ENCODE assay signal across 8 mouse cellular contexts in the genomic region with DNA sequence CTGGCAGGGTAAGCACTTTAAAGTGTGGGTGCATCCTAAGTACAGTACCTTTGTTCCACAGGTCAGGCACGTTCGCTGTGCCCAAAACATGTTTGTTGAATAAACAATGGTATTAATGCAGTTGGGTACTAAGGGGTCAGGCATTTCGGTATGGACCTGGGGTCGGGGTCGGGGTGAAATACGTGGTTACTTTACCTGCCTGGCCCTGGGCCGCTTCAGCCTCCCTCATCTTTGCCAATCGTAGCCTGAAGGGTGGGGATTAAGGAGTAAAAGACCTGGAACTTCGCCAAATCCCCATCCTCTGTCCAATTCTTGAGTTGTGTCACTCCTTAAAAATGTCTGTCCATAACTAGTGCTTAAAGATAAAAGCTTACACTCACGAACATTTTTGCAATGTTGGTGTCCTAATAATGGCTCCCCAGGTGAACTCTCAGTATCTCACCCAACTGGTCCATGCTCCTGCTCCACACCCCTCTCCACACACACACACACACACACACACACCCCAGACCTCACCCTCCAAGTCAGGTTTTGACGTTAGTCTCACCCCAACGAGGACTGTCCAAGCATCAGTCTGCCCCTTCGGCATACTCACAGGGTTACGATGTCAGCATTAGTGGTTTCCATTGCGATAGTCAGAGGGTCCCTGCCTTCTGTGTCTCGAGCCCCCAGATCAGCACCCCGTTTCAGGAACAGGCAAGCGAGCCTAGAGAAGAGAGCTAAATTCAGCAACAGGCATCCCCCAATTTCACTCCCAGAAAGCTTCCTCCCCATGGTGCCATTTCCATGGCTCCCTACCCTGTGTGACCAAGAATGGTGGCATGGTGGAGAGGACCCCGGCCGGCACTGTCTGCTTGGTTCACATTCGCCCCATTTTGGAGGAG. TPM values are rescaled to one million over a fixed set of nuclear protein-coding genes. Genes with fewer than 3 reads are reported as not detected.
DNase-seq lines count a peak whose midpoint lies in the region; ATAC-seq and TF ChIP-seq lines count a peak whose summit lies in the region.

No protein-coding gene starts in this region.

- no peak overlapping the region for H3K9ac ChIP-seq in forebrain, postnatal 0 days
- H3K9ac ChIP-seq in liver, embryonic 16.5 days (ENCODE audit: low read depth, low read length): peak overlapping the region; percentile 72

- peaks cover 6% of the 10 kb centered on the region; the same call in 1 of the 2 replicates for H3K27me3 ChIP-seq in heart, embryonic 10.5 days (ENCODE audit: insufficient read depth, poor library complexity, severe bottlenecking)
- peaks cover 40% of the 10 kb centered on the region for H3K27me3 ChIP-seq in E14TG2a.4 (ENCODE audit: insufficient read depth, low read length)
- H3K27me3 ChIP-seq in forebrain, postnatal 0 days (ENCODE audit: insufficient read depth, low read length): no peaks in the 10 kb centered on the region; the same call in 1 of the 2 replicates
- H3K27me3 ChIP-seq in liver, embryonic 16.5 days (ENCODE audit: control insufficient read depth, insufficient read depth, low read depth, low read length): no peaks in the 10 kb centered on the region

- H3K4me3 ChIP-seq in heart, embryonic 10.5 days: peak overlapping the region; percentile 71
- peak overlapping the region; percentile 77 for H3K4me3 ChIP-seq in E14TG2a.4 (replicated peaks; ENCODE audit: low read length)
- H3K4me3 ChIP-seq in forebrain, postnatal 0 days (ENCODE audit: low read depth, low read length): peak overlapping the region; percentile 37; the same call in 1 of the 2 replicates
- H3K4me3 ChIP-seq in liver, embryonic 16.5 days (ENCODE audit: low read depth, low read length): peak overlapping the region; percentile 67

- no peak for DNase-seq in heart, embryonic 10.5 days (ENCODE audit: low spot score)
- no peak for DNase-seq in heart, adult 9 months (ENCODE audit: low spot score in 2 of 2)
- no peak for DNase-seq in forebrain, postnatal 0 days
- DNase-seq in urinary bladder, postnatal 36 days (ENCODE audit: low spot score in 2 of 2): no peak
- DNase-seq in adrenal gland, adult 18-20 months (ENCODE audit: low spot score in 2 of 2): no peak
- no peak for DNase-seq in adrenal gland, adult 2 months

- H3K36me3 ChIP-seq in heart, embryonic 10.5 days: 0 out of 2 replicates have a peak, but pooled peaks cover 2% of the 10 kb centered on the region
- peaks cover 23% of the 10 kb centered on the region for H3K36me3 ChIP-seq in E14TG2a.4 (ENCODE audit: insufficient read depth, low read length)
- H3K36me3 ChIP-seq in forebrain, postnatal 0 days (ENCODE audit: insufficient read depth): no peaks in the 10 kb centered on the region
- H3K36me3 ChIP-seq in liver, embryonic 16.5 days (ENCODE audit: control insufficient read depth, insufficient read depth): no peaks in the 10 kb centered on the region

- no peak for TF ChIP-seq CTCF in E14TG2a.4 (conservative IDR thresholded peaks at IDR 0.05; ENCODE audit: low read length)
- no peak for TF ChIP-seq CTCF in forebrain, postnatal 0 days (IDR thresholded peaks at IDR 0.05; ENCODE audit: low read depth)

- peak overlapping the region; percentile 65 for H3K4me2 ChIP-seq in forebrain, postnatal 0 days (ENCODE audit: low read depth)
- peak overlapping the region; percentile 93 for H3K4me2 ChIP-seq in liver, embryonic 16.5 days (ENCODE audit: low read depth, low read length)

- no peak for ATAC-seq in forebrain, postnatal 0 days
- ATAC-seq in liver, embryonic 16.5 days (ENCODE audit: low read depth): no peak

- peaks cover 75% of the 10 kb centered on the region for H3K4me1 ChIP-seq in heart, embryonic 10.5 days
- H3K4me1 ChIP-seq in E14TG2a.4 (replicated peaks; ENCODE audit: low read depth, low read length): peaks cover 68% of the 10 kb centered on the region
- H3K4me1 ChIP-seq in forebrain, postnatal 0 days (ENCODE audit: insufficient read depth): peaks cover 9% of the 10 kb centered on the region; the same call in 1 of the 2 replicates
- H3K4me1 ChIP-seq in liver, embryonic 16.5 days (ENCODE audit: control insufficient read depth, low read depth, low read length): peaks cover 59% of the 10 kb centered on the region

- WGBS in heart, embryonic 10.5 days: 61% methylated on average over 21 of the region's 21 CpGs
- WGBS in forebrain, postnatal 0 days: 60% methylated on average over 21 of the region's 21 CpGs
- WGBS in liver, embryonic 16.5 days (ENCODE audit: insufficient replicate concordance): 67% methylated on average over 21 of the region's 21 CpGs

- no peaks in the 10 kb centered on the region for H3K9me3 ChIP-seq in heart, embryonic 10.5 days
- H3K9me3 ChIP-seq in E14TG2a.4 (ENCODE audit: low read length): no peaks in the 10 kb centered on the region
- no peaks in the 10 kb centered on the region for H3K9me3 ChIP-seq in forebrain, postnatal 0 days (ENCODE audit: low read length)
- H3K9me3 ChIP-seq in liver, embryonic 16.5 days (replicated peaks; ENCODE audit: control insufficient read depth, low read length): no peaks in the 10 kb centered on the region

- H3K27ac ChIP-seq in heart, embryonic 10.5 days: peak overlapping the region; percentile 91
- no peak overlapping the region for H3K27ac ChIP-seq in forebrain, postnatal 0 days (ENCODE audit: low read depth, low read length)
- H3K27ac ChIP-seq in liver, embryonic 16.5 days (ENCODE audit: low read length): no peak overlapping the region

RNA-seq across cellular contexts. Expression of a gene that starts 0.8 kb away (rescaled TPM):
- 5.0 and 6.2 TPM in 2 replicates for polyA plus RNA-seq in heart, embryonic 10.5 days (2016; fragmentation: Nextera tagmentation; extraction: Ambion mirVana)
- 1.0 and 1.3 TPM in 2 replicates for total RNA-seq in forebrain, postnatal 0 days (2014; rRNA removed)
- polyA plus RNA-seq in forebrain, postnatal 0 days (2015; fragmentation: Nextera tagmentation; extraction: Ambion mirVana): 0.58 and 0.88 TPM in 2 replicates
- polyA plus RNA-seq in liver, embryonic 16.5 days (2015; fragmentation: Nextera tagmentation; extraction: Ambion mirVana): 1.3 and 1.4 TPM in 2 replicates
- 1 to 10 TPM; 3.6 to 6.0 TPM for total RNA-seq in adrenal gland, adult 18-20 months (2021)
- total RNA-seq in adrenal gland, adult 2 months (2021): 1 to 10 TPM; 3.2 to 5.7 TPM
- 4.1 and 4.9 TPM in 2 replicates for polyA plus RNA-seq in adrenal gland, adult 2 months (2012; rRNA removed)

RNA-seq across cellular contexts. Expression of a gene that starts 4.2 kb away (rescaled TPM):
- polyA plus RNA-seq in heart, embryonic 10.5 days (2016; fragmentation: Nextera tagmentation; extraction: Ambion mirVana): not detected in 2 replicates
- total RNA-seq in forebrain, postnatal 0 days (2014; rRNA removed): not detected in 2 replicates
- polyA plus RNA-seq in forebrain, postnatal 0 days (2015; fragmentation: Nextera tagmentation; extraction: Ambion mirVana): not detected in 2 replicates
- not detected in 2 replicates for polyA plus RNA-seq in liver, embryonic 16.5 days (2015; fragmentation: Nextera tagmentation; extraction: Ambion mirVana)
- total RNA-seq in adrenal gland, adult 18-20 months (2021): not detected
- total RNA-seq in adrenal gland, adult 2 months (2021): not detected
- polyA plus RNA-seq in adrenal gland, adult 2 months (2012; rRNA removed): not detected in 2 replicates

RNA-seq across cellular contexts. Expression of a gene that starts 13.3 kb away (rescaled TPM):
- polyA plus RNA-seq in heart, embryonic 10.5 days (2016; fragmentation: Nextera tagmentation; extraction: Ambion mirVana): 10.6 and 16.2 TPM in 2 replicates
- total RNA-seq in forebrain, postnatal 0 days (2014; rRNA removed): 0.90 TPM in 1 of 2 replicates, not detected in the other
- polyA plus RNA-seq in forebrain, postnatal 0 days (2015; fragmentation: Nextera tagmentation; extraction: Ambion mirVana): 0.26 and 0.48 TPM in 2 replicates
- polyA plus RNA-seq in liver, embryonic 16.5 days (2015; fragmentation: Nextera tagmentation; extraction: Ambion mirVana): 6.5 and 6.8 TPM in 2 replicates
- 1 to 10 TPM in 1 of 2 experiments, under 1 TPM in 1; 0.43 to 1.5 TPM for total RNA-seq in adrenal gland, adult 18-20 months (2021)
- total RNA-seq in adrenal gland, adult 2 months (2021): under 1 TPM; 0.46 to 0.69 TPM
- polyA plus RNA-seq in adrenal gland, adult 2 months (2012; rRNA removed): 0.71 and 1.0 TPM in 2 replicates

RNA-seq across cellular contexts. Expression of a gene that starts 18.8 kb away (rescaled TPM):
- 5.5 and 8.7 TPM in 2 replicates for polyA plus RNA-seq in heart, embryonic 10.5 days (2016; fragmentation: Nextera tagmentation; extraction: Ambion mirVana)
- 9.2 and 10.5 TPM in 2 replicates for total RNA-seq in forebrain, postnatal 0 days (2014; rRNA removed)
- polyA plus RNA-seq in forebrain, postnatal 0 days (2015; fragmentation: Nextera tagmentation; extraction: Ambion mirVana): 10.6 and 11.4 TPM in 2 replicates
- polyA plus RNA-seq in liver, embryonic 16.5 days (2015; fragmentation: Nextera tagmentation; extraction: Ambion mirVana): 0.46 and 0.76 TPM in 2 replicates
- under 1 TPM; 0.29 to 0.86 TPM for total RNA-seq in adrenal gland, adult 18-20 months (2021)
- under 1 TPM; 0.66 to 0.86 TPM for total RNA-seq in adrenal gland, adult 2 months (2021)
- 0.18 and 0.74 TPM in 2 replicates for polyA plus RNA-seq in adrenal gland, adult 2 months (2012; rRNA removed)

RNA-seq across cellular contexts. Expression of a gene that starts 18.8 kb away (rescaled TPM):
- 8.3 and 12.7 TPM in 2 replicates for polyA plus RNA-seq in heart, embryonic 10.5 days (2016; fragmentation: Nextera tagmentation; extraction: Ambion mirVana)
- total RNA-seq in forebrain, postnatal 0 days (2014; rRNA removed): 97.4 and 155 TPM in 2 replicates
- 15.6 and 18.2 TPM in 2 replicates for polyA plus RNA-seq in forebrain, postnatal 0 days (2015; fragmentation: Nextera tagmentation; extraction: Ambion mirVana)
- polyA plus RNA-seq in liver, embryonic 16.5 days (2015; fragmentation: Nextera tagmentation; extraction: Ambion mirVana): 2.2 and 2.6 TPM in 2 replicates
- 10 to 100 TPM; 48.5 to 53.9 TPM for total RNA-seq in adrenal gland, adult 18-20 months (2021)
- total RNA-seq in adrenal gland, adult 2 months (2021): 10 to 100 TPM; 40.6 to 44.2 TPM
- 38.6 and 47.6 TPM in 2 replicates for polyA plus RNA-seq in adrenal gland, adult 2 months (2012; rRNA removed)
